Mouse (Mus musculus) spleen, embryonic (tissue): ENCODE measurements around the gene Zpr1.

Source experiments
- CTCF ChIA-PET: fragments of 350-600 bp; sonication (Branson Sonifier 250); formaldehyde crosslinking; loops from one replicate; lab custom pipeline; 2022; lab: Charles Lee

The Zpr1 gene

DNA sequence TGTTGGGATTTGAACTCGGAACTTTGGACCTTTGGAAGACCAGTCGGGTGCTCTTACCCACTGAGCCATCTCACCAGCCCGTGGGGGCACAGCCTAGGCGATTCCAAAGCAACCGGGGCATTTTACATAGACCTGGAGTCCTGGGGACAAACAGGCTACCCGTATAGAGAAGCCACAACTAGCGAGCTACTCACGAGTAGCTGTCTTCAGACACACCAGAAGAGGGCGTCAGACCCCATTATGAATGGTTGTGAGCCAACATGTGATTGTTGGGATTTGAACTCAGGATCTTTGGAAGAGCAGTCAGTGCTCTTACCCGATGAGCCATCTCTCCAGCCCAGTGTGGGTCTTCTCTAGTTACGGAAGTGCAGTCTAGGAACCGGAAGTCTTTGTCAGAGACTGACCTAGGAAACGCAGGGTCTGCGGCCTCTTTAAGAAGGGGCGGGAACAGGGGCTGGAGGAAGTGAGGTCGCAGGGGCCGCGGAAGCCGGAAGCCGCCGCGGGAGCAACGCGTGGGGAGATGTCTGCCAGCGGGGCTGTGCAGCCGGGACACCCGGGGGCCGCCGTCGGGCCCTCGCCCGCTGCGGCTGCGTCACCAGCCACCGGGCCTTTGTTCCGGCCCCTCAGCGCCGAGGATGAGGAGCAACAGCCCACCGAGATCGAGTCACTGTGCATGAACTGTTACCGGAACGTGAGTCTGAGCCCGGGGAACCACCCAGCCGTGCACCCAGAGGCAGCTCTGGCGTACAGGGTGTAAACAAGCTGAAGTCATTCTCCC is at the start of gene Zpr1:
Gene Zpr1, plus strand, starts transcription at position 388 of the 778 bp plus-strand sequence.
- CTCF ChIA-PET: no interaction called here

DNA sequence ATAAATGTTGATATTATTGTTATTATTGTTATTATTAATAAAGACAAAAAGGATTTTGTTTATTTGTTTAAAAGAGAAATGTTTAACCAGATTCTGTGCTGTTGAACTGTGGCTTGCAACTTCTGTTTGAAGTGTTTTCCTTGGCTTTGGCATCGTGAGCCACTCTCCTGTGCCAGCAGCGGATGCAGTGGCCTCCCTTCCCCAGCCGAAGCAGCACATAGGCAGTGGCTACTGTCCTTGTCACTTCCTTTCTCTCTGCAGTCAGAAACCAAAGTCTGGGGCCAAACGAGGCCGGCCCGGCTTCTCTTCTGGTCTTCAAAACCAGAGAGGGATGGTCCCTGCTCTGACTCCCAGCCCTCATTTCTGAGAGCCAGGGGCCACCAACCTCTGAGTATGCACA is 49.8 kb upstream of the Zpr1 start:
- CTCF ChIA-PET: interaction anchor here (0.5 kb wide), 1 partner anchor 222 kb away, joined by 3 read pairs; no protein-coding TSS in a partner anchor

DNA sequence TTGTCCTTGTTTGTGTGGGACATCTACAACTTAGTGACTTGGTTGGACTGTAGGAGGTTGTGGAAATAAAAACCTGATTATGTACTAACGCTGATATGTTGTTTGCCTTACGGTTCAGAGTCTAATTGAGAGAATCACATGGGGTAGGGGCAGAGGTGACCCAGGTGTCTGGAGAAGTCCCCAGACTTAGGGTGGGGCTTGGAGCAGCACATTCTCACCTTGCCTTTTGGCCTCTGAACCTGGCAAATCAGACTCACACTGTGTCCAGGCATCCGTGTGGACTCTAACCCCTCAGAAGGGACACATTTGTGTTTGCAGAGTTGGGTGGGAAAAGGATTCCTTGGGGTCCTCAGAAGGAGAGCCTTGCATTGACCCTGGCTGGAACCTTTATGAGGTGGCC is 48.8 kb upstream of the Zpr1 start:
- CTCF ChIA-PET: interaction anchor here (0.7 kb wide), 1 partner anchor 66 kb away, joined by 3 read pairs; no protein-coding TSS in a partner anchor

- CTCF ChIA-PET: no interaction called here
Observed at GRCm38 (mm10) chr9:46224945-46225660, 47.8 kb upstream of the Zpr1 start.

DNA sequence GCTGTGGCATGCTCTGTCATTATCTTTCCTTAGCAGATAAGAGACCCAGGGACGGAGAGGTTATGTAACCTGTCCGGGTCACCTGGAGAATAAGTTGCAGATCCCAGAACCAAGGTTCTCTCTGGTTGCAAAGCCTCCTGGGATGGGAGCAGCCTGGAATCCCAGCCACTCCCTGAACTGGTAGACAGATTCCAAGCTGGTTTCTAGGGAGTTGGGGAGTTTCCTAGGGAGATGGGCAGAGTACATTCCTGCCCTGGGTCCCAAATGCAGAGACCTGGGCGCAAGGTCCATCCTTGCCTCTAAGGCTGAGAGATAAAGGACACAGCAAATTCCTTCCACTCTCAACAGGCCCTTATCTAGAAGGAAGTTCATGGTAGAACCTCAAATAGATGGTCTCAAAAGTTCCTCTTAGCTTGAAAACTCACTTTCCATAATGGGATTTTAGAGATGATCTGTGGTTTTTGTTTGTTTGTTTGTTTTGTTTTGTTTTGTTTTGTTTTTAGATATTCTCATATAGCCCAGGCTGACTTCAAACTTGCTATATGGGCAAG is 45.7 kb upstream of the Zpr1 start:
- CTCF ChIA-PET: no interaction called here

DNA sequence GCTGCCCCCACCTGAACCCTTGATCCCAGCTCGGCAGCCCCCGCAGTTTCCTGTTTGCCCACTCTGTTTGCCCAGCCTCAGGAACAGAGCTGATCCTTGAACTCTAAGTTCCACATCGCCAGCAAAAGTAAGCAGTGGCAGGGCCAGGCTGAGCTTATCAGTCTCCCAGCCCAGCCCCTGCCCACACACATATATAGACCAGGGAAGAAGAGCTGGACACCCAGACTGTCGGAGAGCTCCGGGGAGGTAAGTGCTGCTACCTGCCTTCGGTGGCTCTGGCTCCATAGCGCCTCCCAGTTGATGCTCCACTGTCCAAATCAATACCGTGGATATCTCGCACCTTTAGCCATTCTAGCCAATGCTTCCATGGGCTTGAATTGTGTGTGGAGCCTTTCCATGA is 44.4 kb upstream of the Zpr1 start, which contains the start of gene Apoa1:
Gene Apoa1, plus strand, starts transcription at position 90 of the 400 bp plus-strand sequence.
- CTCF ChIA-PET: no interaction called here

- CTCF ChIA-PET: no interaction called here
Observed at GRCm38 (mm10) chr9:46229573-46230449, 43.1 kb upstream of the Zpr1 start.

DNA sequence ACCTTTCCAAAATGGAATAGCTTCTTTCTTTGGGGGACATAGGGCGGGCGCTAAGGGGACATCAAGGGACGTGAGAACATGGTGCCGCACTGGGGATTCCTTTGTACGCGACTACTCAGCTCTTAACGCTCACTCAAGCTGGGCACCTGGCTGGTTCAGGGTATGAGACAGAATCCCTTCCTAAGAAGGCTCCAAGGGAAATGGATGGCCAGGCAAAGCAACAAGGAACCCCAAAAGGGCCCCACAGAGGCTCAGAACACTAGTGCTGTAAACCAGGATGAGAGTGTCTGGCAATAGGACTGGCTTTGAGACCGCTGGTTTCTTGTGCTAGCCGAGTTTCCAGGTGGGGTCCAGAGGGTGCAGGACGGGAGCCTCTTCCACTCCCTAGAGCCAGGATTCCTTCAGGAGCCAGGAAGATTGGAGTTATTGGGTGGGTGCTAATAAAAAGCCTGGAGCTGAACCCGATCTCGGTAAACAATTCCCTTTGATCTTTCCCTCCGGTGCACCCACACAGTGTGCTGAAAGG is 42.4 kb upstream of the Zpr1 start:
- CTCF ChIA-PET: no interaction called here

DNA sequence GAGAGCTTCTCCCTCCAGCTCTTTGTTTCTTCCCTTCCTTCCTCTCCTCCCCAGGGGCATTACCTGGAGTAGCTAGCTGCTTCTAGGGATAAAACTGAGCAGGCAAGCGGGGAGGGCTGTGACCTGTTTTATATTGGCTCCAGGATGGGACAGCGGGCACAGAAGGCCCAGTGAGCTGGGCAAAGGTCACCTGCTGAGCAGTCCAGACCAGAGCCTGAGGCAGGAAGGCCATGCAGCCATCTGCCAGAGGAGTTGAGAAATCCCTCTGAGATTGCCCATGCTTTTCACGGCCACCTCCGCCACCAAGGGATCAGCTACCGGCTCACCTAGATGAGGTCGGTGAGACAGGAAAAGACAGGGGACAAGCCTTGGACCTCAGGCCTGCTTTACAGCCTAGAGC is 37.7 kb upstream of the Zpr1 start:
- CTCF ChIA-PET: interaction anchor here (0.5 kb wide), 1 partner anchor 549 kb away, joined by 7 read pairs; no protein-coding TSS in a partner anchor

DNA sequence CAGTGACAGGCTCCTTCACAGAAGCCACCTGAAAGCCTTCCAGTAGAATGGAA is 37.4 kb upstream of the Zpr1 start, which contains the start of gene Apoc3:
Gene Apoc3, minus strand, starts transcription at position 41 of the 53 bp plus-strand sequence.
- CTCF ChIA-PET: no interaction called here

GRCm38 (mm10) chr9:46235649-46236048 is 37.2 kb upstream of the Zpr1 start:
- CTCF ChIA-PET: no interaction called here

DNA sequence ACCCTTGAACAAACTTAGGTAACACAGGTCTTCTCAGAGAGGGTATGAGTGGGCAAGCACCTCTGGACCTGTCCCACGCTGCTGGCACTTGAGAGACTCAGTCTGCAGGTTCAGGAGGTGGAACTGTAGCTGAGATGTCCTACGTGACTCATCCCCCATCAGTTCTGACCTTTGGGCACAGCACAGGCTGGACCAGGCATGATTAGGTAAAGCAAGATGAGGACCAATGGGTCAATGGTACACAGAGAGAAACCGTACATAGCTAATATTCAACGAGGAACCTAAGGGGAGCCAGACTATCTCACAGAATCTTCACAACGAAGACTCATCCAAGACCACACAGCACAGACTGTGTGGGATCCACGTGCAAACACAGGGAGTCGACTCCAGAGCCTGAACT is 34.0 kb upstream of the Zpr1 start:
- CTCF ChIA-PET: no interaction called here

DNA sequence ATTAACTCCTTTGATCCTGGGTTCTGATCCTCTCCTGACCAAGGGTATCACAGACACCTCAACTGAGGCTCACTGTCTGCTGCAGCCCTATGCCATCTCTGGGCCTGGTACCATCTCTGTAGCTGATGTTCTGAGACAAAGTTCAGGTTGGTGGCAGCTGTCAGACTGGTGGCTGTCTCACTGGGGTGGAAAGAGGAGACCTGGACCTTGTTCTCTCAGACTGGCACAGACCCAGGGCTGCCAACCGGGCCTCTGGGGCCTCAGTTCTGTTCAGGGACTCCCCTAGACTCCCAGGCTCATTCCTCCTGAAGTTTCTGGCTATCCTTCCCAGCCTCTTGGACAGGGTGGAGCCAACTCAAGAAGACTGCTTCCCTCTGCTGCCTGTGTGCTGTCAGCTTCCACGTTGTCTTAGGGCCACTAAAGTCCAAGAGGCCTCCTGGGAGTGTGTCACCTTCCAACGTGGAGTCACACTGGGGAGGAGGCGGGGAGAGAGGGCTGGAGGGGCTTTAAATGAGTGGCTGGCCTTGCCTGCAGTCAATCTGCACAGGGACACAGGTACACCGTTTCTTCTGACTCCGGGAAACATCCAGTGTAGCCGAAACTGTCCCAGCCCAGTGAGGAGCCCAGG is 32.2 kb upstream of the Zpr1 start, which contains the start of gene Apoa4:
Gene Apoa4, plus strand, starts transcription at position 171 of the 628 bp plus-strand sequence.
- CTCF ChIA-PET: no interaction called here

GRCm38 (mm10) chr9:46241818-46242217 is 31.0 kb upstream of the Zpr1 start:
- CTCF ChIA-PET: no interaction called here

DNA sequence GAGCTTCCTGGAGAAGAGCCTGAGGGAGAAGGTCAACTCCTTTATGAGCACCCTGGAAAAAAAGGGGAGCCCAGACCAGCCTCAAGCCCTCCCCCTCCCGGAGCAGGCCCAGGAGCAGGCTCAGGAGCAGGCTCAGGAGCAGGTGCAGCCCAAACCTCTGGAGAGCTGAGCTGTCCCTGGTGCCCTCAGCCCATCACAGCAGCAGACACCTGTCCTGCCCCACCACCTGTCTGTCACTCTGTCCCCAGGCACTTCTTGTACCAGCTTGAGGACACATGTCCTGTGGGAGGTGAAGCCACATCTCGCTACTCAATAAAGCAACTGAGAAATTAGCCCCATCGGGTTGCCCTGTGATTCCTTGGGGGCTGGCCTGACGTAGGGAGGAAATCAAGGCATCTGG is 29.7 kb upstream of the Zpr1 start:
- CTCF ChIA-PET: no interaction called here

DNA sequence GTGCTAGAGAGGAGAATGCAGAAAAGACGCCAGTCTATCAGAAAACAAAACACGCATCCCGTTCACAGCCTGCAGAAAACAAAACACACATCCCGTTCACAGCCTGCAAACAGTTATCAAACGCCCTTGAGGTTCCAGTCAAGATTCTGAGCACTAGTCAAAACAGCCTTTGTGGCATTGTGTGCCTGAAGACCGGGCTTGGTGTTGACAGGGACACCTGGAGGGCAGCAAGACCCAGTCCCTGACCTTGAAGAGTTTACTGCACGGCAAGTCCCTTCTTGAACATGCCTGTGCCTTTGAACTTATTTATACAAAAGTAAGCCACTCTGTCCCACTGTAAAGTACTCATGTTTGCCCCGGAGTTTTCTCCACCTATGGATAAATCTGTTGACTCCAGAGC is 29.3 kb upstream of the Zpr1 start:
- CTCF ChIA-PET: no interaction called here

DNA sequence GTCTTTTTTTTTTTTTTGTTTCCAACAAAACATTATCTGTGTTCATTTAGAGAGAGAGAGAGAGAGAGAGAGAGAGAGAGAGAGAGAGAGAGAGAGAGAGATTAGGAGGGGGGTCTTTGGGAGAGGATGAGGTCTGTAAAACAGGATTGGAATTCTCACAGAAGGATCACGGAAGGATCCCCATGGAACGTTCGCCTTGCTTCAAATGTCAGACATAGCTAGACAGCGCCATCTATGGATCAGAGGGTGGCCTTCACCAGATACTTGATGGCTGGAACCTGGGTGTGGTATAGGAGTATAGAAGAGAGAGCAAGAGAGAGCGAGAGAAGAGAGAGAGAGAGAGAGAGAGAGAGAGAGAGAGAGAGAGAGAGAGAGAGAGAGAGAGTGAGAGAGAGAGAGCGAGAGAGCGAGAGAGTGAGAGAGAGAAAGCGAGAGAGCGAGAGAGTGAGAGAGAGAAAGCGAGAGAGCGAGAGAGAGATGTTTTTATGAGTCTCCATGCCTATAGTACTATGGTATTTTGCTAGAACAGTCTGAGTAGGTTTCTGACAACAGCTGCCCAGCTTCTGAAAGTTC is 26.0 kb upstream of the Zpr1 start:
- CTCF ChIA-PET: interaction anchor here (0.6 to 0.7 kb wide), 3 partner anchors 213 to 263 kb away, joined by 3 to 5 read pairs (median 3); no protein-coding TSS in a partner anchor

- CTCF ChIA-PET: interaction anchor here (0.7 kb wide), 1 partner anchor 77 kb away, joined by 3 read pairs; no protein-coding TSS in a partner anchor
Observed at GRCm38 (mm10) chr9:46256177-46256576, 16.7 kb upstream of the Zpr1 start.

DNA sequence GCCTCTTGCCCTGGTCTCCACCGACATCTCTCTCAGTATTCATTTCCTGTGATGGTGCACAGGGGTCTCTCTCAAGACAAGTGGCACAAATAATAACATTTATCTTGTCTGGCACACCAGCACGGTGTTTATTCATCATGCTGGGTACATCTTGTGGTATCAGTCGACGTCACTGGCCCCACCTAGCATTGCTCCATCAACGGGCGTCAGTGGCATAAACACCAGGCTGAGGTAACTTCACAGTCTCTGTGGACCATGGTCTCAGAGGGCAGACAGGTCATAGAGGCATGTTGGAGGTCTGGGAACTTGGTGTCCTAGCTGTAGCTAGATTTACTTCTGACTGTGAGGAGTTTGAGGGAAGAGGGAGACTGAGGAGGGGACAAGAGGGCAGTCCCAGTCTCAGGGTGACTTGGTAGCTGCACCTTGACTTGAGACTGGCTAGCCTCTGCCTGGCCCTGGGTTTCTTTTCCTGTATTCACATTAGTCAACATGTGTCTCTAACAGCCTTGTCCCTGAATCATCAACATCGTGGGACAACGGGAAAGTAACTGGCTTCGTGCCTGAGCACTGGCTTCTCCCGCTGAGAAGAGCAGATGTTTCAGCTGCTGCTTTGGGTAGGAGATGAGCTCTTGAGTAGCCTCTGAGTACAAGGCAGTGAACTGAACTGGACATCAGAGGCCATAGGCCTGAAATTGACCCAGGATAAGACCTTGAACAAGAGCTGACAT is 16.0 kb upstream of the Zpr1 start:
- CTCF ChIA-PET: no interaction called here

- CTCF ChIA-PET: no interaction called here
Observed at GRCm38 (mm10) chr9:46257546-46257945, 15.3 kb upstream of the Zpr1 start.
